Mouse (Mus musculus): ENCODE measurements around the gene Capzb.

- TF ChIP-seq TAL1 (IDR thresholded peaks at IDR 0.05; ENCODE audit: low read length), result no peak
- no peak for TF ChIP-seq GATA1 (IDR thresholded peaks at IDR 0.05; ENCODE audit: low read length)
Observed at GRCm38 (mm10) chr4:139245534-139245933, 52.8 kb downstream of the Capzb start.
